Mouse (Mus musculus): ENCODE results near the gene Olfr1136. TPM values are rescaled to one million over a fixed set of nuclear protein-coding genes. Genes with fewer than 3 reads are reported as not detected.

Olfr1136 gene
- polyA plus RNA-seq (2012; ENCODE audit: low replicate concordance): not detected in 2 replicates

GRCm38 (mm10) chr2:87693847-87694246 is at the start of gene Olfr1136:
Gene Olfr1136, minus strand, starts transcription at chr2:87693947.

DNA sequence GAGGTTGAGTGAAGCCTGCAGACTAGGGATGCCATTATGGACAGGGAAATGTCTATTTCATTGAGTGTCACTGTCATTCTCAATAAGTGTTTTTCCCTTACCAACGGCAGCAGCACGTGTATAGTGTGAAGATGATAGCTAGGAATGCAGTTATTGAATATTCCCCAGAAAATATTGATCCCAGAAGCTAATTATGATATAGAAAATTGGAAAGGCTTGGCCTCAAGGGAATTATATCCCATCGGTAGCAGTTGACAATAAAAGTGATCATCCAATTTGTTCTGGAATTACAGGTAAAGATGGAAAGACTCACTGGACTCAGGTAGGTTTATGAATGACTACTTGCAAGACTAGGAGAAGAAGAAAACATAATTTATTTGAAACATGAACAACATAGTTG is 49.7 kb upstream of the Olfr1136 start, which contains the start of gene Olfr1140:
TSS of gene Olfr1140 (plus strand) at position 301 of the 400 bp plus-strand sequence.

GRCm38 (mm10) chr2:87739878-87740277 is 46.1 kb upstream of the Olfr1136 start, which contains the start of gene Olfr1138:
Gene Olfr1138, minus strand, starts transcription at chr2:87739978.

GRCm38 (mm10) chr2:87713079-87713478 is 19.3 kb upstream of the Olfr1136 start, which contains the start of gene Olfr1137:
Gene Olfr1137, minus strand, starts transcription at chr2:87713179.

GRCm38 (mm10) chr2:87673564-87673963 is 20.2 kb downstream of the Olfr1136 start, which contains the start of gene Olfr1135:
Gene Olfr1135, minus strand, starts transcription at chr2:87673664.

GRCm38 (mm10) chr2:87658360-87658759 is 35.4 kb downstream of the Olfr1136 start, which contains the start of gene Olfr1134:
Gene Olfr1134, minus strand, starts transcription at chr2:87658460.

GRCm38 (mm10) chr2:87647274-87647673 is 46.5 kb downstream of the Olfr1136 start, which contains the start of gene Olfr1133:
Gene Olfr1133, minus strand, starts transcription at chr2:87647374.

Other genes starting within 250 kb of the Olfr1136 start
- gene Olfr1126, start 240.0 kb downstream of the Olfr1136 start, polyA plus RNA-seq (2012; ENCODE audit: low replicate concordance): not detected in 2 replicates
- not detected in 2 replicates for gene Pramel7, start 196.9 kb downstream of the Olfr1136 start, polyA plus RNA-seq (2012; ENCODE audit: low replicate concordance)
- not detected in 2 replicates for gene Pramel6, start 187.4 kb downstream of the Olfr1136 start, polyA plus RNA-seq (2012; ENCODE audit: low replicate concordance)
- not detected in 2 replicates for gene Olfr153, start 162.2 kb downstream of the Olfr1136 start, polyA plus RNA-seq (2012; ENCODE audit: low replicate concordance)
- not detected in 2 replicates for gene Olfr1128, start 148.4 kb downstream of the Olfr1136 start, polyA plus RNA-seq (2012; ENCODE audit: low replicate concordance)
- not detected in 2 replicates for gene Olfr1129, start 120.0 kb downstream of the Olfr1136 start, polyA plus RNA-seq (2012; ENCODE audit: low replicate concordance)
- 0.07 TPM in 1 of 2 replicates, not detected in the other for gene Olfr1130, start 87.7 kb downstream of the Olfr1136 start, polyA plus RNA-seq (2012; ENCODE audit: low replicate concordance)
- not detected in 2 replicates for gene Olfr1131, start 66.8 kb downstream of the Olfr1136 start, polyA plus RNA-seq (2012; ENCODE audit: low replicate concordance)
- gene Olfr1132, start 56.4 kb downstream of the Olfr1136 start, polyA plus RNA-seq (2012; ENCODE audit: low replicate concordance): not detected in 2 replicates
- gene Olfr1133, start 46.6 kb downstream of the Olfr1136 start, polyA plus RNA-seq (2012; ENCODE audit: low replicate concordance): not detected in 2 replicates
- not detected in 2 replicates for gene Olfr1134, start 35.5 kb downstream of the Olfr1136 start, polyA plus RNA-seq (2012; ENCODE audit: low replicate concordance)
- not detected in 2 replicates for gene Olfr1135, start 20.3 kb downstream of the Olfr1136 start, polyA plus RNA-seq (2012; ENCODE audit: low replicate concordance)
- not detected in 2 replicates for gene Olfr1137, start 19.2 kb upstream of the Olfr1136 start, polyA plus RNA-seq (2012; ENCODE audit: low replicate concordance)
- not detected in 2 replicates for gene Olfr1138, start 46.0 kb upstream of the Olfr1136 start, polyA plus RNA-seq (2012; ENCODE audit: low replicate concordance)
- gene Olfr1140, start 49.8 kb upstream of the Olfr1136 start, polyA plus RNA-seq (2012; ENCODE audit: low replicate concordance): not detected in 2 replicates
- not detected in 2 replicates for gene Olfr1141, start 60.0 kb upstream of the Olfr1136 start, polyA plus RNA-seq (2012; ENCODE audit: low replicate concordance)
- gene Olfr152, start 85.5 kb upstream of the Olfr1136 start, polyA plus RNA-seq (2012; ENCODE audit: low replicate concordance): not detected in 2 replicates
- gene Olfr1143, start 106.6 kb upstream of the Olfr1136 start, polyA plus RNA-seq (2012; ENCODE audit: low replicate concordance): not detected in 2 replicates
- gene Olfr1145, start 115.9 kb upstream of the Olfr1136 start, polyA plus RNA-seq (2012; ENCODE audit: low replicate concordance): not detected in 2 replicates
- gene Olfr1148, start 136.6 kb upstream of the Olfr1136 start, polyA plus RNA-seq (2012; ENCODE audit: low replicate concordance): not detected in 2 replicates
- gene Olfr1150-ps1, start 150.0 kb upstream of the Olfr1136 start, polyA plus RNA-seq (2012; ENCODE audit: low replicate concordance): not detected in 2 replicates
- not detected in 2 replicates for gene Olfr1151, start 161.9 kb upstream of the Olfr1136 start, polyA plus RNA-seq (2012; ENCODE audit: low replicate concordance)
- not detected in 2 replicates for gene Olfr1152, start 172.5 kb upstream of the Olfr1136 start, polyA plus RNA-seq (2012; ENCODE audit: low replicate concordance)
- not detected in 2 replicates for gene Olfr1153, start 201.0 kb upstream of the Olfr1136 start, polyA plus RNA-seq (2012; ENCODE audit: low replicate concordance)
- gene Olfr1154, start 211.2 kb upstream of the Olfr1136 start, polyA plus RNA-seq (2012; ENCODE audit: low replicate concordance): not detected in 2 replicates